Mouse (Mus musculus) ovary, postnatal 10 days (tissue): ENCODE results near the gene Fam199x.

Experiments
- DNase-seq: peaks from one replicate; pipeline ENCODE4 v3.0.0; 2022; ENCODE audit warnings: low spot score

Fam199x gene

DNA sequence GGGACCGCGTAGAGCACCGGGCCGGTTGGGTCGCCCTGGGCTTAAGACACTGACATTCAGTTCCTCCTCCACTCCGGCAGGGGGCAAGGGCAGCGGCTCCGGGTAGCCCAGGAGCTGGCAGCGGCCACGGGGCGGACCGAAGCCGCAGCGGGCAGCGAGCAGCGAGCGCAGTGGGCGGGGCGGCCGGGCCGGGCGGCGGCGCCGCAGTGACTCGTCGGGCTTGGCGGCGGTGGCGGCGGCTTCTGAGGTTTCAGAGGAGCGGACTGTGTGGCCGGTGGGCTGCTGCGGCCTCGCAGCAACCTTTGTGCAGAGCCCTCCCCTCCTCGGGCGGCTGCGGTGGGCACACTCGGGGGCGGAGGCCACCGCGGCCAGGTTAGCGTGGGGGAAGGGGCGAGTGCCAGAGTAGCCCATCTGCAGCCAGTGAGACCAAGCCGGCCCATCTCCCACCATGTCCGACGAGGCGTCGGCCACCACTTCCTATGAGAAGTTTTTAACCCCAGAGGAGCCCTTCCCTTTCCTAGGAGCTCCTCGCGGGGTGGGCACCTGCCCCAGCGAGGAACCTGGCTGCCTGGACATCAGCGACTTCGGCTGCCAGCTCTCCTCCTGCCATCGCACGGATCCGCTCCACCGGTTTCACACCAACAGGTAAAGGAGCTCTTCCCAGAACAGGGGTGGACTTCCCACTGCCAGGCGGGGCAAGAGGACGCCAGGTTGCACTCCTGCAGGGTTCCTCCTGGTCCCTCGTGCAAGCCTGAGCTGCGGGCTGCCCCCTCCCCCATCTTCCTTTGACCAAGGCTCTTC lies at the start of gene Fam199x:
Fam199x (plus strand) TSS at position 170 of the 801 bp plus-strand sequence.
- peak; percentile 36 for DNase-seq

DNA sequence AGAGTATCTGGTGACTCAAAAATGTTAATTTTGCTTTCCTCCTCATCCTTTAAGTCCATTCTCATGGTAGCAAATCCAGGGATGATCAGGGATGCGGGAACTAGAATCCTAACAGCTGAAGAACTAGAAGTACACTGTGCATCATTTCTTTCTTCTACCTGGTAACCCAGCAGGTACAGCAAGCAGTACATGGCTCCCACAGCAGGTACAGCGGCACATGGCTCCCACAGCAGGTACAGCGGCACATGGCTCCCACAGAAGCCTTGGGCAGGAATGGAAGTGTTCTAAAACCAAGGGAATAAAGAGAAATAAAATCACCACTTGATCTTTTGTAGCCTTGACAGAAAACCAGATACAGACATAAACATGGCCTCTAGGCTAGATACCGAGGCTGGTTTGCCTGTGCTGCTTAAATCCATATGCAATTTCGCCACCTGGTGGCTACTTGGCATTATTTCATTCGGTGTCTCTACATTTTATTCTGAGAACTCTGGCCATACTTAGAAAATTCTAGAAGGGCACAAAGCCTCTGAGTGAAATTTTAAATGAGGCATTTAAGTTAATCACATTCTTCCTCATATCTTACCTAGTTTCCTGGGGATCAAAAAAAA lies 34.2 kb upstream of the Fam199x start:
- no peak for DNase-seq

DNA sequence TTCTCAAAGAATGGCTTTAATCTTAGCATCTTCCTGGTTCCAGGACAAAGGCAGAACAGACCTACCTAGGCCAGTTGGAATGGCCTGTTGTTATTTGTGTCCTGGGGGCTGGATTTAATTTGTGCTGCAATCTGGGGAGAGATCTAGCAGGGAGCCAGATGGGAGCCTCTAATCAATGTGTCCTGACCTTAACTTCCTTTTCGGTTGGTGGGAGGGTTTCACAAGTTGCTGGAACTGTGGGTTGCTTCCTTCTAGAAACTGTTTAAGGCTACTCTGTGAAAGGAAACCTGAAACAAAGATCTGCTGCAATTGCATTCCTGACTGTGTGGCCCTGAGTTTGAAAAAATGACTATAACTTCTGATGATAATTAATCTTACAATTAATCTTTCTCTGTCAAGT lies 31.7 kb upstream of the Fam199x start:
- no peak for DNase-seq

DNA sequence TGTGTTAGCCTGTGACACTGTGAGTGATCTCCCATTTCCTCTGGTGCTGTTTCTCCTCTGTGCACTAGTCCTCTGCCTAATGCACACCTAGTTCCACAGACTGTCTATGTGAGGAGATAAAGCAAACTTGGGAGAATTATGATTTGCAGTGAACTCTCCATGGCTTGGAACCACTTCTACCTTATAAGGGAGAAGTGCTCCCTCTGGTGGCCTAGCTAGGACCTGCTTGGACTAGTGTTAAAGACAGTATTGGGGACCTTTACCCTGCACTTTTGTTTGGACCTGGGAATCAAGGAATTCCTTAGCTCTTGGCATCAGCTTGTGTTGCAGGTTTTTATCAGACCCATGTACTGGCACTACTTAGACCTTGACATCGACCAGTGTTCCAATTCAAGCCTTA lies 30.1 kb upstream of the Fam199x start:
- DNase-seq: no peak

DNA sequence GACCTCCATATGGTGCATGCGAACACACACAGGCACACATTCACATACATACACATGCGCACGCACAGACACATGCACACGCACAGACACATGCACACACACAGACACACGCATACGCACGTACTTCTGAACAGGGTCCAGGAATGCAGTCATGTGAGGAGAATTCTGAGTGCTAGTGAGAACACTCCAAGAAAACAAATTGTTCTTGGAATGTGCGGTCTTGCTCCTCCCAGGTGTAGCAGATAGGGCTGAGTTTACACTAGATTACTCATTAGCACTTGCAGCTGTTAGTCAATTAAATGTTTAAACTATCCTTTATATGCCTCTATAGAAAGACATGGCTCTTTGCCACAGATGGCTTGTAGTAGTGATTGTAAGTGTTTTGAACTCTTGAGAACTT lies 18.5 kb upstream of the Fam199x start:
- no peak for DNase-seq

DNA sequence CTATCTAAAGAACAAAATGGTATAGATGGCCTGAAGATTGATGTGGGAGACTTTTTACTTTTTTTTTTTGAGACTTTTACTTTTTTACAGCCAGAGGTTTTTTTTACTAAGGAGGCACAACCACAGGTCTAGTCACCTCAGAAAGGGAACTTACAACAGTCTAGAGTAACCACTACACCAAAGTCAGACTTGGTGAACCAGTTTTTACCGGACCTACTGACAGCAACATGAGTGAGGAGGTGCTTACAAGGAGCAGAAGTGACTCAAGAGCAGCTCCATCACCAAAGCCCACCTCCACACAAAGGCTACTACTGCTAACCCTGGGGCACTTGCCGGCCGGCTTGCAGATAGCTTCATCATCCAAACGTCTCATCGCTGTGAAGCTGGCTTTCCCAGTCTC lies 17.7 kb upstream of the Fam199x start:
- no peak for DNase-seq

DNA sequence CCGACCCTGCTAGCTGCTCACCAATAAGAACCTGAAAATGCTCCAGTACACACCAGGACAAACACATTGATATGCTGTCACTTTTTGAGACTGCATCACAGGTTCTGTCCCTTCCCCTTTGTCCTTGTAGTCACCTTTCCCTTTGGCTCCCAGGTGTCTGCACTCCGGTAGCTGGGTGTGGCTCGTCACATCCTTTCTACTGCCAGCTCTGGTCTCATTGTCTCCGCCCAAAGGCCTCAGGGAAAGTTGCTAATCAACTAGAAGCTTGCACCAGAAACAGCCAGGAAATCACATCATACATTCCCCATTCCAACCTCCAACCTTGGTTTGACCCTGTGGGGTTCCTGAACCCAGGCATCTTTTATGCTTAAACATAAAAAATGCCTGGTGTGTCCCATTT lies 15.1 kb upstream of the Fam199x start:
- DNase-seq: no peak

DNA sequence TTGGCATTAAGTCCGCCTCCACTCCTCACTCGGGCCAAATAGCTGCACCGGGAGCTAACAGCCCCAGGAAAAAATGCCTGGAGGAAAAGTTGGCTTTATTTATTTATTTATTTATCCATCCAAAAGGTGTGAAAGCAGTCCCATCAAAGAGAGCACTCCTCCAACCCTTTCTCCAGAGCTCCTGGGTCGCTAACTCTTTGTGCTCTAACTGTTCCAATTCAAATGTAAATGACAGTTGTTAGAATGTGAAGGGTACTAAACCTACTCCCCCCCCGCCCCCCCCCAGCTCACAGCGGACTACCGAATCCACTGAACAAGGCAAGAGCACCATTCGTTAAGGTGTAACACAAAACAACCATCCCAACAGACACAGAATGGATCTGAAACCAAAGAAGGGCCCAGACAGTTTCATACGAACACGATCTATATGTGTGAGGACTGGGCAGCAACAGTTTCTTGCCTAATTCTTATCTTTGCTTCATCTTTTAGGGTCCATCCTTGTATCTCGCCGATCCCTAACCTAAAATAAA lies 11.9 kb upstream of the Fam199x start:
- no peak for DNase-seq

DNA sequence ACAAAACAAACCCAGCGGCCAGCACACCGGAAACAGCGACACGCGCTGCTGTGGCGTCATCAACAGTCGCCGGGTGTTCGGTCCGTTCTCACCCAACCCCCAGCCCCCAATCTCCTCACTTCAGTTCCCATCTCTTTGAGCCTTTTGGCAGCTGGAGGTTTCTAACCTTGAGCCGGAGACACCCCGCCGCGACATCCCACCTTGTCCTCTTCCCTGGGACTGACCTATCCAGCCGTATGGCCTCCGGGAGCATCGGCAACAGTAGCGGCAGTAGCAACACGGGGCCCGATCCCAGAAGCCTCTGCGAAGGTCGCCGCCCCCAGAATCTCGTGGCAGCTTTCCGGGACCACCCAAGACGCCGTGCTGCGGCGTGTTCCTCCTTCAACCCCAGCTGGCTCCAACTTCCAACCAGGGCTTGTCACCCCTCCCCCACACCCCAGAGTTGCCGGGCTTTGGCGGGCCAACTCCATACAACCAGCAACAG lies 11.4 kb upstream of the Fam199x start, which contains the start of gene Slc25a53:
Slc25a53 (minus strand) TSS at position 303 of the 484 bp plus-strand sequence.
- peak; percentile 71 for DNase-seq

DNA sequence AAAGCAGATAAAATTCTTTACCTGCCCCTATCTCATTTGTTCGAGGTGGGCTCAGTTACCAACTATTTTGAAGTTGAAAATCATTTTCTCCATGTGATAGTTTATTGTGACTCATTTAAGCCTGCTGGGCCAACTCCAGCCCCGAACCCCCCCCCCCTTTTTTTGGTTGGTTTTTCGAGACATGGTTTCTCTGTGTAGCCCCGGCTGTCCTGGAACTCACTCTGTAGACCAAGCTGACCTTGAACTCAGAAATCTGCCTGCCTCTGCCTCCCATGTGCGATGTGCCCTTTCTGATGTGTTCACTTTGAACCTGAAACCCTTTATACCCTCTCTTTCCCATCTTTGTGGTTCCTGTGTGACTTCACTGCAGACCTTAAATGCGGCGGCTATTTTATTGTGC lies 10.9 kb upstream of the Fam199x start:
- DNase-seq: no peak

DNA sequence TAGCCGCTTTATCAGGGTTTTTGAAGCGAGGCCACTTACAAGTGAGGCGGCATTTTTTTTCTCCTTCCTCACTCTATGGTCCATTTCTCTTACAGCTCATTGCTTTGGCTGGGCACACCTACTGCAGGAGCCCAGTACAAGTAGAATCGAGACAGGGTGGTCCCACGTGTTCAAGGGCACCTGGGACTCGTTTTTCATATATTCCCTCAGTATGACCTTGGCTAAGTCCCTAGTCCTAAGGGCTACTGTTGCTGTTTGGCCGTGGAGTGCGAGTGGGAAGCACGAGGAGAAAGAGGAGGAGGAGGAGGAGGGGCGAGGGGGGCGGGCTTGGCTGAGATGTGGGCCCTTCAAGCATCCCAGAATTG lies 352 bp upstream of the Fam199x start:
- DNase-seq: no peak

DNA sequence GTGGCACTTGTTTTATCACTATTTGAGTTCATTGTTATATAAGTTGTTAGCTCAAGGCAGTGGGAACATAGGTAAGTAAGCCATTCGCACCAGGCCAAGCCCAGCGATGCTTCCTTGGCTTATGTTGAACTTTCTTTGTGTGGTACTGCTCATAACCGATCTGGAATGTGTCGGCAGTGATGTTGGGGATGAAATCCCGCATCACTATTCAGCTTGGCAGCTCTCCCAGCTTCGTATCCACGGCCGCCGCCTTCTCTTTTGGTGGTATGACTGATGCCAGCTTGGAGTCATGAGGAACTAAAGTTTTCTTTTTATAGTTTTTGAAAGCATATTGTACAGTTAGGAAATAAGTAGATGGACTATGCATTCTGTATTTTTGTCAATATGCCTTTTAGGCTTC lies 13.8 kb downstream of the Fam199x start:
- DNase-seq: no peak

DNA sequence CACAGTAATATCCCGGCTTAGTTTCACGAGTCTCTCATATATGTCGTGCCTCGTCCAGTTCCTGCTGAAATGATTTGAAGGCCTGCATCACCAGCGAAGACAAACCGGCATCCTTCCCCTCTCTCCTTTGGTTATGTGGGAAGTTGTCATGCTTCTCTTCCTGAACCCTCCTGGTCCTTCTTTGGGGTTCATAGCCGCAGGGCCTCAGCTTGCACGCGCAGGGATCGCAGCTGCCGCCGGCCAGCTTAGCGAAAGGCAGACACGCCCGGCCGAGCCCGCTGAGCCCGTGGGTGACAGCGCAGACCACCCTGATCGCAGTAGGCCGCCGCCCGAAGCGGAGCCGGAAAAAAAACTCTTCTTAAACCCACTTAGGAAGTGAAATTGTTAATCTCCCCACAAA lies 55.1 kb downstream of the Fam199x start:
- no peak for DNase-seq

DNA sequence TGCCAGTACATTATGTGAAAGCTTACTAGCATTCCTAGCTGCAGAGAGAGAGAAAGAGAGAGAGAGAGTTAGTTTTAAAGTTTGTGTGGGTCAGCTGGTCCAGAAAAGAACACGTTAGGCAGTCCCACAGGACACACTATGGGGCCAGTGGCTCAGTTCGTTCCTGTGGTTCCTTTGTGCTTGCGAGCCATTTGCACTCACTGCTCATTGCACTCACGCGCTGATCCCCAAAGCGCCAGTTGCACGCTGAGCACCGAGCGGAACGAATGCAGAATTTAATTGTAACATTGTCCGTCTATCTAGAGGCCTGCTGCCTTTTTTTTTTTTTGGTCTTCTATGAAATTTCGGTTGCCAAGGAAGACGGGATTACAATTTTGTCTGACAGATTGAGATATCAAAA lies 57.1 kb downstream of the Fam199x start:
- no peak for DNase-seq

DNA sequence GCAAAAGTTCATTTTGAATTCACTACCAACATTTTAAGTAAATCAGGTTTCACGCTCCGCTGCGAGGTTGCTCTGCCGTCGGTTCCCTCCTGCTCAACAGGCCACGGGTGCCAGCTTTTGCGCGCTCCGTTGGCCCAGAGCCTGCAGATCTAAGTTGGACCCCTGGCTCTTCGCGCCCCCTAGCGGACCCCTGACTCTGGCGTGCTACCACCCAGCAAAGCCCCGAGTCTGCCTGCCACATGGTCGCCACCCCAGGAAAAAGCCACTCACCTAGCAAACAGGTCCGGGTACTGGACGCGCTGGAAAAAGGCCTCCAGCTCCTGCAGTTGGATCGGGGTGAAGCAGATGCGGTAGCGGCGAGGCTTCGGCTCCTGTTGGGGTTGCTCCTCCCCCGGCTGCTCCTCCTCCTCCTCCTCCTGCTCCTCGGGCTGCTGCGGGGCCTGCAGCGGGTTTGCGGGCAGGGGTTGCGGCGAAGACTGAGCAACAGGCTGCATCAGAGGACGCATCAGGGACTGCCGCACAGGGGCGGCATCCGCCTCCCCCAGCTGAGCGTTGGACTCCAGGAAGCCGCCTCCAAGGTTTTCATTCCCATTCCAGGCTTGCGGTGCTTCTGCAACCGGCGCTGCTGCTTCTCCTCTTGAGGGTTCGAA lies 68.8 kb downstream of the Fam199x start:
- DNase-seq: peak; percentile 14

DNA sequence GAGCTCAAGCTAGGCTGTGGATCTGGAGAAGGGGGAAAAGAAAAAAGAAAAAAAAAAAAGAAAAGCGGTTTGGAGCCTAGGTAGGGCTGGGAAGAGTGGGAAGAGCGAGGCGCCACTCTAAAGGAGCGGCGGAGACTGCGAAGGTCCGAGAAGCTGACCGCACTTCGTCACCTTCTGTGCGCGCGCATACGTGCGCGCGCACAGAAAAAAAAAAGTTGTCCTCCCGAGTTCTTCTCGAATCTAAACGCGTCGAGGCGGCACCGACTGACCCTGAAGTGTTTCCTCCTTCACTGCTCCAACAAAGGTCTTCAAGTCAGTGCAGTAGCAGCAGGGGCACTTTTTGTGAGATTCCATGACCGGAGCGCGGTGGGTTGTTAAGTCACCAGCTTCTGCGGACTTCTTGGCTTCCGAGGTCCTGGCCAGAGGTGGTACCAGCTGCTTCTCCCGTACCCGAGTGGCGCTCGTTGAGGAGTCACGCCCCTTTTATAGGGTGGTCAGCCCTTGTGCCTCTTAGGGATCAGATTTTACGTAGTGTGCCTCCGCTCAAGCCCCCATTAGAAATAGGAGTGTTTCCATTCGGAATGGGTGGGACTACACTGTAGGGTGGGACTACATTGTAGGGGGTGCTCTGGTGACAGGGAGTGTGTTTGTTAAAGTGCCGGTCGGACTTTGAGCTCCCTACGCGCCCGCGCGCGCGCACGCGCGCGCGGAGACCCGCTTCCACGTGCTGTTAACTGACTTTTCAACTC lies 70.5 kb downstream of the Fam199x start:
- no peak for DNase-seq

DNA sequence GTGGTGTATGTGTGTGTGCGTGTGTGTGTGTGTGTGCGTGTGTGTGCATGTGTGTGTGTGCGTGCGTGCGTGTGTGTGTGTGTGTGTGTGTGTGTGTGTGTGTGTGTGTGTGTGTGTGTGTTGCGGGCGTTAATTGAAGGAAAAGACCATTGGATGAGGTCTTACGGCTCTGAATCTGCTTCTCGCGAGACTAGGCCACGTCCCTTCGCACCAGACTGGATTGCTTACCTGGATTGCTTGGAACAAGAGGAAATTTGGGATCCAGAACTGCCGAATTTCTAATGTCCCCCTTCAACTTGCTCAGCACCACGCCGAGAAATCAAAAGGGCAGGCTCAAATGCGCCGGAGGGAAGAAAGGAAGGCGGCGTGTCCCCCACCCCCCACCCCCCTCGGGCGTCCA lies 72.3 kb downstream of the Fam199x start, which contains the start of gene Esx1:
Esx1 (minus strand) TSS at position 366 of the 400 bp plus-strand sequence.
- DNase-seq: no peak

DNA sequence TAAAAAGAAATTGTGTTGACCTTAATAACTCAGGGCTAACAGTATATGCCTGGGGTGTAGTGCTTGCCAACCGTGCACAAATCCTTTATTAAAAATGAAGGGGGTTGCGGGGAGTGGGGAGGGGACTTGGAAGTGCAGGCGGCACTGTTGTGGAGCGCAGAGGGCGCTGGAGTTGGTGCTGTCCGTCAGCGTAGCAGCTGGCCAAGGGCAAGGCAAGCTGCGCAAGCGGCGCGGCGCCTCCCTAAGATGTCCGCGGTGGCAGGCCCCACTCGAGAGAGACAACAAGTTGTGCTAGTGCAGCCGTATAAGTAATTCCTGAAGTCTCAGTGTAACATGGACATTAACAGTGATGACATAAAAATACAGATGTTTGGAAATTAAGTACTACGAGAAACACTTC lies 78.1 kb downstream of the Fam199x start:
- no peak for DNase-seq
